Mouse (Mus musculus): ENCODE measurements around the gene Itgb4.
A peak's percentile ranks its signal among the peaks of the same experiment; 100 is the strongest.

Itgb4 gene

GRCm38 (mm10) chr11:115970006-115970673 lies 4.4 kb upstream of the Itgb4 start:
- DNase-seq (ENCODE audit: low spot score in 2 of 2), result peak in 1 of 2 experiments; percentile 44

- DNase-seq (ENCODE audit: low spot score in 2 of 2), result no peak
These were observed 3.5 kb upstream of the Itgb4 start for GRCm38 (mm10) chr11:115971016-115971415.

- DNase-seq (ENCODE audit: low spot score in 2 of 2), result no peak
These were observed 543 bp downstream of the Itgb4 start for GRCm38 (mm10) chr11:115975083-115975420.

GRCm38 (mm10) chr11:115975544-115975943 lies 1.0 kb downstream of the Itgb4 start:
- DNase-seq (ENCODE audit: low spot score in 2 of 2), result no peak

GRCm38 (mm10) chr11:115982472-115982871 lies 8.0 kb downstream of the Itgb4 start:
- no peak for DNase-seq (ENCODE audit: low spot score in 2 of 2)

- DNase-seq (ENCODE audit: low spot score in 2 of 2), result no peak
These were observed 8.8 kb downstream of the Itgb4 start for GRCm38 (mm10) chr11:115983291-115983690.

GRCm38 (mm10) chr11:115989686-115990085 lies 15.2 kb downstream of the Itgb4 start:
- no peak for DNase-seq (ENCODE audit: low spot score in 2 of 2)

- DNase-seq (ENCODE audit: low spot score in 2 of 2), result no peak
These were observed 17.6 kb downstream of the Itgb4 start for GRCm38 (mm10) chr11:115992098-115992497.

- DNase-seq (ENCODE audit: low spot score in 2 of 2), result no peak
These were observed 20.7 kb downstream of the Itgb4 start for GRCm38 (mm10) chr11:115995256-115995655.

GRCm38 (mm10) chr11:115997047-115997446 lies 22.5 kb downstream of the Itgb4 start:
- no peak for DNase-seq (ENCODE audit: low spot score in 2 of 2)

- DNase-seq (ENCODE audit: low spot score in 2 of 2), result no peak
These were observed 23.2 kb downstream of the Itgb4 start for GRCm38 (mm10) chr11:115997662-115998061.

- DNase-seq (ENCODE audit: low spot score in 2 of 2), result no peak
These were observed 24.5 kb downstream of the Itgb4 start for GRCm38 (mm10) chr11:115999027-115999426.

GRCm38 (mm10) chr11:115999538-116000143 lies 25.1 kb downstream of the Itgb4 start:
- DNase-seq (ENCODE audit: low spot score in 2 of 2), result peak in 1 of 2 experiments; percentile 43

- DNase-seq (ENCODE audit: low spot score in 2 of 2), result no peak
These were observed 26.1 kb downstream of the Itgb4 start for GRCm38 (mm10) chr11:116000607-116001006.

GRCm38 (mm10) chr11:116001725-116002124 lies 27.2 kb downstream of the Itgb4 start:
- DNase-seq (ENCODE audit: low spot score in 2 of 2), result no peak

- DNase-seq (ENCODE audit: low spot score in 2 of 2), result no peak
These were observed 28.4 kb downstream of the Itgb4 start for GRCm38 (mm10) chr11:116002894-116003293.

- DNase-seq (ENCODE audit: low spot score in 2 of 2), result no peak
These were observed 29.8 kb downstream of the Itgb4 start for GRCm38 (mm10) chr11:116004186-116004823.

GRCm38 (mm10) chr11:116004840-116005700 lies 30.6 kb downstream of the Itgb4 start:
- peak; percentile 43 to 72 for DNase-seq (ENCODE audit: low spot score in 2 of 2)

- no peak for DNase-seq (ENCODE audit: low spot score in 2 of 2)
These were observed 31.4 kb downstream of the Itgb4 start for GRCm38 (mm10) chr11:116005701-116006419.

- no peak for DNase-seq (ENCODE audit: low spot score in 2 of 2)
These were observed 32.8 kb downstream of the Itgb4 start for GRCm38 (mm10) chr11:116007095-116007850.

GRCm38 (mm10) chr11:116008411-116008810 lies 33.9 kb downstream of the Itgb4 start:
- DNase-seq (ENCODE audit: low spot score in 2 of 2), result no peak
